Mouse (Mus musculus) WW6 (cell line): ENCODE measurements around the gene Lamtor2.

Experiments used
- DNase-seq: peaks from one replicate; pipeline ENCODE4 v3.0.0-alpha.2; 2013; ENCODE audit warnings: low read depth, low spot score

Gene Lamtor2

DNA sequence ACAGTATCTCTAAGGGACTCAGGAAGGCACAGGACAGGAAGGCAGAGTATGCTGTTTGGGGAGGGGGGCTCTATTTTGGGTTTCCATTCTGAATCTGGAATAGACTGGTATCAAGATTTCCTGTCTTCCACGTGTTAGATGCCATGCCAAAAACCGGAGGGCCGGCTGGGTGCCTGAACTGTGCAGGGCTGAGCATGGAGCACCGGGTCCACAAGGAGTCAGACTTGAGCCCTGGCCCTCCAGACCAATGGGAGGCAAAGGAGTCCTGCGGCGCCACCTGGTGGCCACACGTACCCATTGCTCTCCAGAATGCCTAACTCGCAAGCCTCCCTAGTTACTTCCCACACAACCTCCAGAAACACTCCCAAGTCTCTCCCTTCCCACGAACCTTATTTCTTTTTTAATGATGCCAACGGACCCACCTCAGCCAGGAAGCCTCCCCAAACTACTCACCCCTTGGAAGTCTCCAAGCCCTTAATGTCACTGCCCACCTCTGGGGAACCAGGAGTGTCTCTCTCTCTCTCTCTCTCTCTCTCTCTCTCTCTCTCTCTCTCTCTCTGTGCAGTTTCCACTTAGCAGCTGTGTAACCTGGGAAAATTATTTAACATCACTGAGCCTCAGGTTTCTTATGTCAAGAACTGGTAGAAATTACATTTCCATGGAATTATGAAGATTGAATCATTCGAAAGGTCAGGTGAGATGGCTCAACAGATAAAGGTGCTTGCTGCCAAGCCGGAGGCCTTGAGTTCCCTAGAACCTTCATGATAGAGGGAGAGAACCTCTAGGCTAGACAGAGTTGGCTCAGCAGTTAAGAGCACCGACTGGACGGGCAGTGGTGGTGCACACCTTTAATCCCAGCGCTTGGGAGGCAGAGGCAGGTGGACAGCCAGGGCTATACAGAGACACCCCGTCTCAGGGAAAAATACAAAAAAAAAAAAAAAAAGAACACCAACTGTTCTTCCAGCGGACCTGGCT is 26.4 kb downstream of the Lamtor2 start:
- DNase-seq, result peak; percentile 65

DNA sequence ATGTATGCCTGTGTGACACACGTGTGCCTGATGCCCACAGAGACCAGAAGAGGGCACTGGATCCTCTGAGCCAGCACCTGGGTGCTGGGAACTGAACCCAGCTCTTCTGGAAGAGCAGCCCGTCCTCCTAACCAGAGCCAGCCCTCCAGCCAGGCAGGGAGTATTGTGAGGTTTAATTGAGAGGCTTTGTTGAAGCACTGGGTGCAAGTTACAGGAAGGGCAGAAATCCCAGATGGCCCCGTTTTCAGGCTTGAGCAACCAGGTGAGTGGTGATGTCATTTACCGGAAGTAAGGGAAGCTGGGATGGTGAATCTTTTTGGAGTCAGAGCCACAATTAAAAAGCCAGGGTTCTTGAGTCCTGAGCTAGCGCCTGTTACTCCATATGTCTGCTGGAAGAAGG is 27.9 kb downstream of the Lamtor2 start:
- no peak for DNase-seq

DNA sequence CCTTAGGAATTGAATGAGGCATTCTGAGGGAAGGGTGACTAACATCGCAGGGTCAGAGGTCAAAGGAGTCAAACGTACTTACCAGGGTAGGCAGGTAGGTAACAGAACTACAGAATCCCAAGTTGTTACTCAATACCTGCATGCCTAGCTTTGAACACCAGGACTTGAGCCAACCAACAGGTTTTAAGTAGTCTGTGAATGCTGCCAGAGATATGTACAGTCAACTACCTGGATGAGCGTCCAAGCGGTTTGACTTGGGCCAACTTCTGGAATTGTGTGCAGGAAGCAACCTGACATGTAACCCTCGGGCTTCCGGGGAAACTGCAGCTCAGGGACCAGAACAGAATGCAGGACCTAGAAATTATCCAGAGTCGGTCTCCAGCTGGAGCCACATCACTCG is 29.8 kb downstream of the Lamtor2 start:
- no peak for DNase-seq

DNA sequence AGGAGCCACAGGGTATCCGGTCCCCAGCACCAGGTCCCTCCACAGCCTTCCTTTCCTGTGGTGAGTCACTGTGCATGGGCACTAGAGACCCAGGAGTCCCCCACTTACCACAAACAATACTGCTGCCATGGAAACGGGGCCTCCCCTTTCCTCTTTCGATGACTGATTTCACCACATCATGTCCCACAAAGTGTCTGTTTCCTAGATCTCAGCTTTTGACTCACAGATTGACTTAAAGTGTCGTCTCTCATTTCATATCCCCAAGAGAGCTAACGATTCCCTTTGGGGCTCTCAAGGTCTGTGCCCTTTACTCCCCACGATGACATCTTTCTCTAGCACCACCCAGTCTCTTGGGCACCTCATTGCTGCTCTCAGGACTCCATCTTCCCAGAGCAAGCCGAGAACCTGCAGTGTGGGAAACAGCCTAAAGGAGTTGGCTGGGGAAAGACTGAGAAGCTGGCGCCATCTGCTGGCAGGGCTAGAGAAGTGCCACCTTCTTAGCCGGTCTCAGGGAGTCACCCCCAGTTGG is 31.0 kb downstream of the Lamtor2 start:
- peak; percentile 52 for DNase-seq

DNA sequence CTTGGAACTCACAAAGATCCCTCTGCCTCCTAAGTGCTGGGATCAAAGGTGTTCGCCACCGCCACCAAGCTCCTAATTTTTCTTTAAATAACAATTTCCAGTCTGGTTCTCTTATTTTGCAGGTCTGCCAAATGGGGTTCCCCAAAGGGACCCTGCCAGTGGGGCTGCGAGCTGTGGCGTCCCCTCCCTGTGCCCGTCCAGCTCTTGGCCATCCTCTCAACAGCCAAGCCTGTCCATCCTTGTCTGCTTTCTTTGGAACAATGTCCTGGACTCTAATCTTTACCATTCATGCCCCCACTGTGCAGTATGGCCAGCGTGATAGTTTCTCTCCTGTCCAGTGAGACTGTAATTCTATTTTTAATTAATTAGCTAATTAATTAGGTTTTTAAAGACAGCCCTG is 31.7 kb downstream of the Lamtor2 start:
- no peak for DNase-seq

DNA sequence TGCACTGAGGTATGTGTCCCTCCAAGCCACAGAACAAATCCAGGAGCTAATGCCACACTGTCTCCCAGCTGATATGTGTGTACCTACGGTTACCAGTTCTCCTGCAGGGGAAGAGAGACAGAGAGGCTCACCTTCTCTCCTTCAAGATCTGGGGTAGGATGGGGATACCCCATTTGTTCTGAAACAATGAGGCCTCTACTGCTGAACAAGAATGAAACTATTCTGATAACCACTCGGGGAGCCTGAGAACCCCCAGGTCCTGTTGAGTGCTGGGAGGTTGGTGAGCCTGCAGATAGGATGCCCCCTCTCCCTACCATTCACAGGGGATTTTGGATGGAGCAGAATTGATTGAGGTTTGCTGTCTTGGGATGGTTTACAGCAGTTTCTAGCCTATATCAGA is 32.8 kb downstream of the Lamtor2 start:
- DNase-seq, result no peak

DNA sequence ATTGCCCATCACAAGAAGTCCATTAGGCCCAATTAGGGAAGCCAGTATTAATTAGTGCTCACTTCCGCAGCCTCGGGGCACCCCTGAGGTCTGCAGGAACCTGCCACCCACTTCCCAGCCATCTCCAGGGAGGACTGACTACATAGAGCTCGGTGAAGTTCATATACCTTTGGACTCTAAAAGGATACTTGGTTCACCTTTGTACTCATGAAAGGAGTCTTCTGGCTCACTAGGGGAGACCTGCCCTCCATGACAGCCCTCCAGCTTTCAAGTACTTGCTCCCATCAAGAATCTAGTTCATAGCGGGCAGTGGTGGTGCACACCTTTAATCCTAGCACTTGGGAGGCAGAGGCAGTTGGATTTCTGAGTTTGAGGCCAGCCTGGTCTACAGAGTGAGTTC is 34.5 kb downstream of the Lamtor2 start:
- no peak for DNase-seq

DNA sequence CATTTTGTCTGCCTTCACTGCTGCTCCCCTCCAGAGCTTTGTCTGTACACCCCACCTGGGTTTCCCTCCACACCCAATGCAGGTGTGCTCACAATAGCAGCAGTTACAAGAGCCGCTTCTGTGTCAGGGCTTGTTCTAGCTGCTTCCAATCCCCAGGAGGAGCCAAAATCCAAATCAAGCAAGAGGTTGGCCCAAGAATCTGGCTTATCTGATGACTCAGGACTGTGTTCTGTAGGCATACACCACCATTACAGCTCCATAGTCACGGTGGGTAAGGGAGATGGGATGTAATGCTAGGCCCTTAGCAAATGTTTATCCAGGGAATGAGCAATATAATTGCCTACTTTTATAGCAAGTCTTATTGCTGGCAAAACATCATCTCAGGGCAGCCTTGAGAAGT is 36.5 kb downstream of the Lamtor2 start:
- DNase-seq, result no peak

DNA sequence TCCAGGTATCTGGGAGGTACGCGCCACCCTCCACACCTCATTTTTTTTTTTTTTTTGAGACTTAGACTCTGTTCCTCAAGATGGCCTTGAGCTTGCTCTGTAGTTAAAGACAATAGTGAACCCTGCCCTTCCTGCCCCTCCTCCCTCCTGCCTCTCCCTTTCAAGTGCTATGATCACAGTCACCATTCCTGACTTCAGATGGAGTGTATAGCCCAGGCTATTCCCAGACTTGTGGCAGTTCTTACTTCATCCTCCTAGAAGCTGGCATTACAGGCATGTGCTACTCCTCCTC is 37.8 kb downstream of the Lamtor2 start:
- no peak for DNase-seq

DNA sequence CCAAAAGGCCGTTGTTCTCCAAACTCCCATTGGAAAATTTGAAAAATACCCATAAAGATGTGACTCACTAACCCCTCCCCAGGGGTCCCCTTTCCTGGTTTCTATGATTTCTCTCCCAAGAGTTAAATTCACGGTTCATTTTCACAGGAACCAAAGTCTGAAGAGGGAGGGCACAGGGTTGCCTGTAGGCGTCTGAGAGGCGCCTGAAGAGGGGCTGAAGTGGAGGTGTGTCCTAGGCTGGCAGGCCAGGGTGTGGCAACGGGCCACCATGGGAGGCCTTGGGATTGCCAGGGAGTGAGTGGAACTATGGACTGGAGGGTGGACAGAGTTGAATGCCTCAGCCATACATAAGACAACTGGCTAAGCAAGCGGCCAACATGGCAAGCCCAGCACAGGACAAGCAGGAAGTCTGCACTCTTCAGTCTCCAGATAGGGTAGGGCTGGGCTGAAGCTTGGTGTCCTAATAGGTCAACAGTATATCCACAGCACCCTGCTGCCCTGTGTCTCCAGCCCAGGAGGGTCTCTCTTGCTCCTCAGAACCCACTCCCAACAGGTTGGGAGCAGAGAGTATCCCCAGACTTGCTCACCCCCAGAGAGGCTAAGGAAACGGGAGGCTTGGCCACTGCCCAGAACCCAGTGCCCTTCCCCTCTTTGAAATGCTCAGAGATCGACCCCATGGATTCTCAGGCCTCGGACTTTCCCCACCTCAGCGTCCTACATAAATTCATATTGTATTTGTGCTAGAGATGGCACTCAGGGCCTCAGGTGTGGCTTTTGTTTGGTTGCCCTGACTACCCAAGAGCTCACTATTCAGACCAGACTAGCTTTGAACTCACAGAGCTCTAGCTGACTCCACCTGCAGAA is 38.4 kb downstream of the Lamtor2 start:
- no peak for DNase-seq

DNA sequence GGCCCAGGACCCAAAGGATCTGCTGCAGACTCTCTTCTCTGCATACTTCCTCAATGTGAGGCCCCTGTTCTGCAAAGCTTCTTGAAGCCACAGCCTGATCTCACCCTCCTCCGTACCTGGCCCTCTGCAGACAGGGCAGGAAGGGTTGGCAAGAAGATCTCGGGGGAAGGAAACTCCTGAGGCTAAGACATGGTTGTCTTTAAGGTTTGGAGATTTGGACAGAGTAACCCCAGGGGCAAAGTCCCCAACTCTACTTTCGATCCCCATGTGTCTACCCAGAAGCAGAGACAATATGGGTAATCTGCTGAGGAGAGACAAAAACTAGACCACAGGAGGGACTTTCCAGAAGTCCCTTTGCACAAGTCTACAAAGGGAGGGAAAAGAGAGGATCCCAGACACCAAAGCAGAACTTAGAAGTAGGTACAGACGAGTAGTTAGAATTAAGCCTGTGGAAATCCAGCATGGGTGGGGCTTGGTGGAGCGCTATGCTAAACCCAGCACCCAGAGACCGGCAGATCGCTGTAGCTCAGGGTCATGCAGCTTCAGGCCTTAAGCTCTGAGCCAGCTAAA is 39.2 kb downstream of the Lamtor2 start:
- no peak for DNase-seq

DNA sequence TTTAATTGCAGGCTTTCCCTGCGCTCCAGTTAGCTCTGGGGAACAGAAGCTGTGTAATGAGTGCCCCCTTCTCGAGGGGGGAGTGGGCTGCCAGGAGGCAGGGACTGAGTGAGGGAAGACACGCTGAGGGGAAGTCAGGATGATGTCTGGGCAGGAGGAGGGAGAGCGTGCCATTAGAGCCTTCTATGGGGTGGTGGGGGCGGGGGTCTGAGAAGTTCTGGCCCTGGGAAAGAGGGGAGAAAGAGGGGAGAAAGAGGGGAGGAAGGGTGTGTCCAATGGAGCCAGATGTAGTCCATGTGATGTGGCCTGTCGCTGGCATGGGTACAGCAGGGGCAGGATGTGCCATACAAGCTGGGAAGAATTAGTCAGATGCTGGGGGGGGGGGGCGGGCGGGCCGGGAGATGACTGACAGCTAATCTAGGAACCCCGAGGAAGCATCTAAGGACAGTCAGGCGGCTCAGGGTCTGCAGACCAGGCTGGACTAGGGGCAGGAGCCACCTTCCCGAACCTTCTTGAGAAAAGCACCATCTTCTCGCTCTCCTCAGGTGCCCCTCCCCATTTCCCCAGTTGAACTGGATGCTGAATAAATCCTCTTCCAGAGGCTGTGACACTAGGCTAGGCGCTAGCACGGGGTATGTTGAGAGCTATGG is 39.9 kb downstream of the Lamtor2 start:
- DNase-seq, result no peak

DNA sequence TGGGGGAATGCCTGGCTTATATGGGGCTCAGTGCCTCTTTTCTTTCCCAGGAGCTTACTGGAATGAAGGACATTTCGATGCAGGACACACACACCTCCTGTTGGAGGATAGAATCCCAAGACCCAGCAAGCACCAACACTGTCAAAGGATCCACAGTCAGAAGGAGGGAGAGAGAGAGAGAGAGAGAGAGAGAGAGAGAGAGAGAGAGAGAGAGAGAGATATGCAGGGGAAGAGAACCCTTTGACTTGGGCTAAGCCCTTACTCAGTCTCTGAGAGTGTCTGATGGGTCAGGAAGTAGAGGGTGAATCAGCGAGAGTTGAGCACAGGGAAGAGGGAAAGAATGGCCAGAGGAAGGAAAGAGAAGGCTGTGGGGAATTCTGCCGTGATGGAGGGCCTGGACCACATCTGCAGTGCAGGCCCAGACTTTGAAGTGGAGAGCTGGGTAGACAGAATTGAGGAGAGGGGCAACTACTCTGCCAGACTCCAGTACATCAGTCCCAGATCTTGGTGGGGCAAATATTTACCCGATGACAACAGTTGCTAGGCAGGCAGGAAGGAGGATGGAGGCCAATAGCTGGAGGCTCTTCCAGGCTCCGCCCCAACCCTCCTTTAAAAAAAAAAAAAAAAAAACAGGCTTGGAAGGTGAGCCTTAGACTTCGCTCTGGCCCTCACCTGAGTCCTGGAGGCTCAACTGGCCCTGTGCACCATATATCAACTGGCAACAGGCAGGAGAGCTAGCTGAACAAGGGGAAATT is 40.6 kb downstream of the Lamtor2 start:
- DNase-seq, result no peak

DNA sequence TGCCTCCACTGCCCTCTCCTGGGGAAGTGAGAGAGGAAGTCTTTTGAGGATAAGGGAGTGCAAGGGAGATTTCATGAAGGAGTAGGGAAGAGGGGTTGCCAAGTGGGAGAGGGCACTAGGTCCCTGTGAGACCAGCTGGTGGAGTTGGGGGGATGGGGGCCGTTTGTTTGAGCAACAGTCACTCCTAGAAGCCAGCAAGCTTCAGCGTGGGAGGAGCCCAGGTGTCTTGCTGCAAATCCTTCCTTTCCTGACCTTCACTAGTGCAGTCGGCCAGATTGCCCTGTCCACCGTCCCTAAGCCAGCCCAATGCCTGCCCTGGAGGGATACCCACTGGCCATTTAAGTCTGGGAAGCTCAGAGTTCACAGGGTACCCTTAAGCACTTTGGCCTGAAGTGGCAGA is 41.3 kb downstream of the Lamtor2 start:
- no peak for DNase-seq

DNA sequence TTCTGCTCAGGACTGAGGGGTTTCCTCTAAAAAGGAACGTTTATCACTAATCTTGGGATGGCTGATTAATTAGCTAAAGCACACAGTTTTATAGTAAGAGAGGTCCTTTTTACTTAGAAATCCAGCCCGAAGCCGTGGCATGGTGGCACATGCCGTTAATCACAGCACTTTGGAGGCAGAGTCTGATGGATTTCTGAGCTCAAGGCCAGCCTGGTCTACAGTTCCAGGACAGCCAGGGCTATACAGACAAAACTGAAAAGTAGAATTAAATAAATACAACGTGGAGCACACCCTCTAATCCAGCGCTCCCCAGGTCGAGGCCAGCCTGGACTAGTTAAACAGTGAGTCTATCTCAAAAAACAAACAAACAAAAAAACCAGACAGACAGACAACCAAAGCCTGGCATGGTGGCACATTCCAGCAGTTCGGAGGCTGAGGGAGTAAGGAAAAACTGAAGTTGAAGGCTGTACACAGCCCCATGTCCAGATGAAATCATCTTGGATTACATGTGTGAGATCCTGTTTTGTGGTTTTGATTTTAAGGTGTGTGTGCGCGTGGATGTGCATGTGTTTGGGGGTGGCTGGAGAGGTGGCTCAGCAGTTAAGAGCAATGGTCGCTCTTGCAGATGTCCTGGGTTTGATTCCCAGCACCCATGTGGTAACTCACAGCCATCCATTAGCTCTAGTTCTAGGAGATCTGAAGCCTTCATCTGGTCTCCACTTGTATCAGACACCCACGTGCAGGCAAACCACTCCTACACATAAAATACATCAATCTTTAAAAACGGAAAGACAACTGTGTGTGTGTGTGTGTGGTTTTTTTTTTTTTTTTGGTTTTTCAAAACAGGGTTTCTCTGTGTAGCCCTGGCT is 42.2 kb downstream of the Lamtor2 start:
- DNase-seq, result no peak

DNA sequence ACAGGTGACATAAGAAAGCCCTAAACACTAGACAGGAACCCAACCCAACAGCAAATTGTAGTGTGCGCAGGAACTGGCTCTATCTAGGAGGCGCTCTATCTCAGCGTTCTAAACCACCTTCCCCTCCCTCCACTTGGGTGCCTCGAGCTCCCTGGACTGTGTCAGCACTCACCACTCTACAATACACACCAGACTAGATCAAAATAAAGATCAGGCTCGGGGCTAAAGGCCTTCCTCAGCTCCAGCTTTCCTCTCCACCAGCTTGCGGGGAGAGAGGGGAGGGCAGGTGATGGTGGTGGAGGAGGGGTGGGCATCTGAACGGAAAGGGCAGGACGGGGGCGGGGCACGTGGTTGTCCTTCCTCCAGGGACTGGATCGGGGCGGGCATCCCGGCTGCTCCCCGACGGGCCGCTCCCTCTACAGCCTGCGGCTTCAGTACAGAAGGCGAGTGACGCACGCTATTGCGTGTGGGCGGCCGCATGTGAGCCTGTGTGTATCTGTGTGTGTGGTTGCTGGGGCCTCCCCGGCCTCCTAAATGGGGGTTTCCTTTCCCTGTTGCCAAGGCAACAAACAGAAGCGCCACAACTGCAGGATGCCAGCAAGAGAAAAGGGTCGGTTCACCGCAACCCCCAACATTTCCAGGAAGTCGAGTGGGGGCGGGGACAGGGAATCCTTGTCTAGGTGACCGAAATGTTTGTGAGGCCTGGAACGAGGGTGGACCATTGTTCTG is 43.0 kb downstream of the Lamtor2 start, which contains the start of gene Lmna:
TSS of gene Lmna (minus strand) at position 265 of the 729 bp plus-strand sequence.
- no peak for DNase-seq

DNA sequence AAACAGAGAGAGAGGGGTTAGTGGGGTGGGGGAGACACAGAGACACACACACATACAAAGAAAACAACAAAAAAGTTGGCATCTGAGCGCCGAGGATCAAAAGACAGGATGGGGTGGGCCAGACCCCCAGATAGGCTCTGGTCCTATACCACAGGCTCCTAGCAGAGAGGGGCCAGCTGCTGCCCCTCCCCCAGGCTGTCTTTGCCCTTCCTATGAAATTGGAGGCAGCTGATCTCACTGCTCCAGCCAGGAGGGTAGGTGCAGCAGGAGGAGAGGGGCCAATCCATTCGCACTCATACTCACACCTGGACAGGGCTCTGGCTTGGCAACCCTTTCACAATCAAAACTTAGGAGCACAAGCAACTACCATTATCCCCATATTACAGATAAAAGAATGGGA is 43.6 kb downstream of the Lamtor2 start:
- DNase-seq, result no peak

DNA sequence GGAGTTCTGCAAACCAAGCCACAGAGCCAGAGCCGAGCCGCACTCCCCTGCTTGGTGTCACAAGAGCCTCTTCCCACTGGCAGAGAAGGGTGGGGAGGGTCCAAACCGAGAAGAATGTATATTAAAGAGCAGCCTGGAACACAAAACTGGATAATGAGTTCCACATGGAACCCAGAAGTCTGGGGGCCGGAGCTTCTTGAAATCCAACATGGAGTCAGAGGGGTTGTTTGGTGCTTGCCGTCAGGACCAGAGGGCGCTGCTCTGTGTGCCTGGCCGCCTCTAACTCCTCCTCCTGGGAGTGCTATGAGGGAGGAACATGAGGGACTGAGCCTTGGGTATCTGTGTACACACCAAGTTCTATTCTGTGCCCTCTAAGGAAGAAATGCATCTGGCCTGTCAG is 47.1 kb downstream of the Lamtor2 start:
- DNase-seq, result no peak

DNA sequence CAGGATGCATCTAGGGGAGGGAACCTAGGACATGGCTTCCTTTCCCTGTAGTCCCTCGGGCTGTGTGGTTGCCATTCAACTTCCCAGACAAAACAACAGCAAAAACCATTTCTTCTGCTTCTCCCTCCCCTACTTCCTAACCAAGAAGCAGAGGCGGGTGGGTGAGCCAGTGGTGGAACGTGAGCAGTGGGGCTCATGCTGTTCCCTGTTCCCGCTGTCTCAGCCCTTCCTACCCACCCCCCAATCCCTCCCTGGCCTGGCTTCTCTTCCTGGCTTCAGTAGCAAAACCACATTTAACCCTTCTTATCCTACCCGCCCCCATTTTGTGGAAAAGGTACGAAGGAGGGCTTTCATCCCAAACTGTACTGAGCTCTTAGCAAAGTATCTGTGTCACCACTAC is 47.8 kb downstream of the Lamtor2 start:
- no peak for DNase-seq
